Comparison of ENCODE assay signal across 21 mouse cellular contexts in genomic region chr10:95298504-95298903, GRCm38 (mm10).
"Had no signal": no experiment of that assay in that cellular context is flagged by ENCODE, and none has a peak within 500 bp of the region (broad histone marks: within the 10 kb centered on the region; RNA-seq: fewer than 3 reads in every experiment).

No protein-coding gene starts in this region.

- H3K9ac ChIP-seq: kidney, embryonic 15.5 days; limb, embryonic 13.5 days; midbrain, embryonic 12.5 days; midbrain, embryonic 15.5 days; neural tube, embryonic 12.5 days; neural tube, embryonic 15.5 days; stomach, embryonic 15.5 days had no signal

- H3K4me3 ChIP-seq: kidney, embryonic 15.5 days; left cerebral cortex, adult 2 months; limb, embryonic 13.5 days; liver, embryonic 15.5 days; midbrain, embryonic 12.5 days; midbrain, embryonic 15.5 days; neural tube, embryonic 12.5 days; neural tube, embryonic 15.5 days; stomach, embryonic 15.5 days had no signal

- H3K4me2 ChIP-seq: kidney, embryonic 15.5 days; limb, embryonic 13.5 days; midbrain, embryonic 12.5 days; midbrain, embryonic 15.5 days; neural tube, embryonic 12.5 days; neural tube, embryonic 15.5 days; stomach, embryonic 15.5 days had no signal

- H3K4me1 ChIP-seq: stomach, embryonic 15.5 days had no signal

- H3K27me3 ChIP-seq: kidney, embryonic 15.5 days; limb, embryonic 13.5 days; liver, embryonic 15.5 days; midbrain, embryonic 12.5 days; midbrain, embryonic 15.5 days; neural tube, embryonic 12.5 days; neural tube, embryonic 15.5 days; stomach, embryonic 15.5 days had no signal

- DNase-seq: kidney, adult 8-10 months; kidney, postnatal 10 days; kidney, postnatal 36 days; layer of hippocampus, postnatal 36 days; left cerebral cortex, postnatal 4 days; lung, adult 2 months; lung, postnatal 14 days; lung, postnatal 4 days; right cerebral cortex, adult 18-20 months; right cerebral cortex, postnatal 14 days; right cerebral cortex, postnatal 4 days; thymus, postnatal 25 days had no signal

- H3K36me3 ChIP-seq: kidney, embryonic 15.5 days; limb, embryonic 13.5 days; liver, embryonic 15.5 days; midbrain, embryonic 12.5 days; midbrain, embryonic 15.5 days; neural tube, embryonic 12.5 days; neural tube, embryonic 15.5 days; stomach, embryonic 15.5 days had no signal

- H3K27ac ChIP-seq: kidney, embryonic 15.5 days; left cerebral cortex, adult 2 months; limb, embryonic 13.5 days; liver, embryonic 15.5 days; midbrain, embryonic 12.5 days; midbrain, embryonic 15.5 days; neural tube, embryonic 12.5 days; neural tube, embryonic 15.5 days; stomach, embryonic 15.5 days had no signal

- H3K9me3 ChIP-seq: kidney, embryonic 15.5 days; limb, embryonic 13.5 days; liver, embryonic 15.5 days; midbrain, embryonic 12.5 days; midbrain, embryonic 15.5 days; neural tube, embryonic 12.5 days; neural tube, embryonic 15.5 days; stomach, embryonic 15.5 days had no signal
